Mouse (Mus musculus) small intestine, adult 2 months (tissue): ENCODE data around the gene Trpc1. TPM values are rescaled to one million over a fixed set of nuclear protein-coding genes. Genes with fewer than 3 reads are reported as not detected.

Experiments used
- H3K27ac ChIP-seq: fragments of 200-500 bp; 2 replicates; pipeline ENCODE4 v1.5.1; 2012; ENCODE audit warnings: low read depth, low read length, control low read depth, inconsistent platforms; ENCODE audit not compliant: insufficient read depth
- H3K27me3 ChIP-seq: fragments of 200-500 bp; 2 replicates; pipeline ENCODE4 v1.6.1; 2012; ENCODE audit warnings: mild to moderate bottlenecking, moderate library complexity, low read length, inconsistent platforms; ENCODE audit not compliant: control insufficient read depth, insufficient read depth
- H3K36me3 ChIP-seq: fragments of 200-500 bp; 2 replicates; pipeline ENCODE4 v1.6.1; 2012; ENCODE audit warnings: mild to moderate bottlenecking, low read length, control low read depth, inconsistent platforms; ENCODE audit not compliant: control insufficient read depth, insufficient read depth
- H3K4me1 ChIP-seq: fragments of 200-500 bp; 2 replicates; pipeline ENCODE4 v1.6.1; 2012; ENCODE audit warnings: low read length, inconsistent platforms, mixed read lengths; ENCODE audit not compliant: control insufficient read depth, insufficient read depth, insufficient read length
- H3K4me3 ChIP-seq: fragments of 200-500 bp; 2 replicates; pipeline ENCODE4 v1.5.1; 2012; ENCODE audit warnings: low read depth, mild to moderate bottlenecking, control low read depth, inconsistent platforms, low read length, moderate library complexity
- CTCF ChIP-seq: fragments of 200-500 bp; IDR thresholded peaks from 2 replicates; pipeline ENCODE4 v1.5.1; 2012; ENCODE audit warnings: low read depth, mild to moderate bottlenecking, control low read depth, inconsistent platforms, low read length, moderate library complexity, mixed read lengths; ENCODE audit not compliant: insufficient replicate concordance, insufficient read length; ENCODE audit errors: extremely low read depth
- POLR2A ChIP-seq: fragments of 200-500 bp; IDR thresholded peaks from 2 replicates; pipeline ENCODE4 v1.6.1; 2012; ENCODE audit warnings: low read depth, mild to moderate bottlenecking, control low read depth, inconsistent platforms, low read length, moderate library complexity
- WGBS: fragments of 180-500 bp; shearing (Covaris S2); methylation state at CpG from one replicate; pipeline ENCODE4 v1.1.7; 2018; 5-methylcytosine and 5-hydroxymethylcytosine counted together
- polyA plus RNA-seq: library from polyadenylated mRNA; depleted of rRNA; stranded (reverse); fragments of >200 nt; gene quantifications from 2 replicates; pipeline ENCODE4 v1.2.3, GENCODE M21; 2012

Trpc1 gene
- polyA plus RNA-seq, 1 experiment = 2.2 TPM

DNA sequence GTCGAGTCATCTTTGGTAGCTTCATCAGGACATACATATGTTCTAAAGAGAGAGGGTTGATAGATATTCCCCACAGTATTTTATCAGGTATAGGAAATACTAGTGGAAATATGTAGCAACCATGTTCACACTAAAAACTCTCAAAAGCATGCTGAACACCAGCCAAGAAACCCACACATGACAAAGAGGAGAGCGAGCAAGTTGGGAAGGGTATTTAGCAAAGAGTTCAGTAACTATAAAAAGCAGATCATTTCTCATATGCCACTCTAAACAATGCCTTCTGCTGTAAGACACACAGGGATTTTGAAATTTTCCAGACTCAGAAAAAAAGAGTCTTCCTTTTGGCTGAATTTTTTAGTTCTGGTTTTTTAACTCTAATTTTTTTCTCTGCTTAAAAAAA, 21.5 kb upstream of the Trpc1 start:
- H3K27ac ChIP-seq = no peak overlapping the region
- TF ChIP-seq CTCF (no peak), POLR2A (no peak)
- WGBS = 78% methylated on average over 2 of the region's 2 CpGs

DNA sequence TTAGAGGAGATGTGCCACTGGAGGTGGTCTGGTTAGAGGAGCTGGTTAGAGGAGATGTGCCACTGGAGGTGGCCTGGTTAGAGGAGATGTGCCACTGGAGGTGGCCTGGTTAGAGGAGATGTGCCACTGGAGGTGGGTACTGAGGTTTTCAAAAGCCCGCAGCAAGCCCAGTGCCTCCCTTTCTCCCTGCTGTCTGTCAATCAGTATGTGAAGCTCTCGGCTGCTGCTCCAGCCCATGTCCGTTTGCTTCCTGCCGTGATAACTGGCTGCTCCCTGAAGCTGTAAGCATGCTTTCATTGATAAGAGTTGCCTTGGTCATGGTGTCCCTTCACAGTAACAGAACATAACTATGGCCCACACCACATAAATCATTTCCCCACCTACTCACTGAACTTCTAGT, 13.0 kb upstream of the Trpc1 start:
- WGBS = 87% methylated on average over 4 of the region's 4 CpGs
- H3K4me3 ChIP-seq = no peak overlapping the region
- H3K27ac ChIP-seq = no peak overlapping the region
- no peak for TF ChIP-seq POLR2A
- H3K27me3 ChIP-seq = no peaks in the 10 kb centered on the region
- peaks cover 62% of the 10 kb centered on the region for H3K36me3 ChIP-seq
- no peaks in the 10 kb centered on the region for H3K4me1 ChIP-seq

More for the DNA sequence above, 21.5 kb upstream of the Trpc1 start:
- no peaks in the 10 kb centered on the region for H3K27me3 ChIP-seq
- H3K4me3 ChIP-seq = no peak overlapping the region
- H3K4me1 ChIP-seq = no peaks in the 10 kb centered on the region
- peaks cover 57% of the 10 kb centered on the region for H3K36me3 ChIP-seq

DNA sequence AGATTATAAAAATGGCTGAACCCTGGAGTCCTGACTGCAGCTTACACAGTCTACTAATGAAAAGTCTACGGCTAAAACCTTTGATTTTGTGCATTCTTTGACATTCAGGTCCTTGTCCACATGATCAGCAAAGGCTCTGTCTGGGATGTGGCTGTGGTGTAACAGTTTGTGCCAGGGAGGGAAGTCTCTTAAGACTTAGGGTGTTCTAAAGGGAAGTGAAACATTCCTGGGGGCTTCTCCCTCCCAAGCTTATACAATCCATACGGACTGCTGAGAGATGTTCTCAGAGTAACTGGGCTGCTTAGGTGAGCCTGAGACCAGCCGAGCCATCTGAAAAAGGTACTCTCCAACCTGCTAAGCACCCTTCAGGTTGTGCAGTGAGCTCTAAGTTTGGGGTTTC, 12.1 kb upstream of the Trpc1 start:
- peaks cover 57% of the 10 kb centered on the region for H3K36me3 ChIP-seq
- 95% methylated on average over 3 of the region's 3 CpGs for WGBS
- H3K27ac ChIP-seq = no peak overlapping the region
- no peaks in the 10 kb centered on the region for H3K27me3 ChIP-seq
- no peak overlapping the region for H3K4me3 ChIP-seq
- TF ChIP-seq POLR2A = no peak
- no peak for TF ChIP-seq CTCF
- H3K4me1 ChIP-seq = no peaks in the 10 kb centered on the region

DNA sequence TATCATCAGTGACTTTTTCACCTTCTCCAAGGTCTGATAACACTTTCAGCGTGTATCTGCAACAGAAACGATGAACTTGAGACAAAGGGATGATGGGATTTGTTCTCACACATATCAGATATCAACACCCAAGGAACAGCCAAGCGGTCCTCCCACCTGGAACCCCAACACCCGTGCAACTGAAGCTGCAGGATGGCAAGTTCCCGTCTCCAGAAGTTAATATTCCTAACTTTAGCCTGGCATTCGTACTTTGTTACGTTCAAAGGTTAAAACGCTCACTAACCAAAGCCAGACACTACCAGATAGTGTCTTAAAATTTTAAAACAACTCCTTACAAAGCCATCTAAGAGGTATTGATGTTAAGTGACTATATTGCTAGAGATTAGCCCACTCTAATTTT, 11.2 kb upstream of the Trpc1 start:
- Histone ChIP-seq H3K27ac (no peak overlapping the region), H3K36me3 (peaks cover 58% of the 10 kb centered on the region)

DNA sequence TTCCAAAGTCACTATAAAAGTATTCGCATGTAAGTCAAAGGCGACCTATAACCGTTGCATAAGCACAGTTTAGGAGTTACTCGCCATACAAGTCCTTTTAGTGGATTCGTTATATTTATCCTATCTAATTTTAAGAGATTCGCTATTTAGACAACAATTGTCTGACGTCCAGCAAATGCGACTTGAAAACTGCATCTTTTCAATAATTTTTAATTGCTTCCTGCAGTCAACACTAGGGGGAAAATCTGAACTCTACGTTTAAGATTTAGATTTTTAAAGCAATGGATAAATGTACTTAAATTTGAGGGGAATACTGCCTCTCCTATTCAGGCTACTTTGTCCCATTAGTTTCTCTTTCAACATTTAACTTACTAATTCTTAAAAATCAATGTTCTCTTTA, 571 bp upstream of the Trpc1 start:
- Histone ChIP-seq H3K4me1 (peaks cover 4% of the 10 kb centered on the region; the same call in 1 of the 2 replicates), H3K27ac (no peak overlapping the region), H3K4me3 (no peak overlapping the region), H3K27me3 (peaks cover 11% of the 10 kb centered on the region; the same call in 1 of the 2 replicates), H3K36me3 (peaks cover 17% of the 10 kb centered on the region)
- TF ChIP-seq CTCF = no peak
- no peak for TF ChIP-seq POLR2A
- 42% methylated on average over 9 of the region's 9 CpGs for WGBS

More for the DNA sequence above, 11.2 kb upstream of the Trpc1 start:
- no peak for TF ChIP-seq CTCF
- no peak for TF ChIP-seq POLR2A
- WGBS = 88% methylated on average over 8 of the region's 8 CpGs
- H3K4me1 ChIP-seq = no peaks in the 10 kb centered on the region
- no peaks in the 10 kb centered on the region for H3K27me3 ChIP-seq
- no peak overlapping the region for H3K4me3 ChIP-seq

DNA sequence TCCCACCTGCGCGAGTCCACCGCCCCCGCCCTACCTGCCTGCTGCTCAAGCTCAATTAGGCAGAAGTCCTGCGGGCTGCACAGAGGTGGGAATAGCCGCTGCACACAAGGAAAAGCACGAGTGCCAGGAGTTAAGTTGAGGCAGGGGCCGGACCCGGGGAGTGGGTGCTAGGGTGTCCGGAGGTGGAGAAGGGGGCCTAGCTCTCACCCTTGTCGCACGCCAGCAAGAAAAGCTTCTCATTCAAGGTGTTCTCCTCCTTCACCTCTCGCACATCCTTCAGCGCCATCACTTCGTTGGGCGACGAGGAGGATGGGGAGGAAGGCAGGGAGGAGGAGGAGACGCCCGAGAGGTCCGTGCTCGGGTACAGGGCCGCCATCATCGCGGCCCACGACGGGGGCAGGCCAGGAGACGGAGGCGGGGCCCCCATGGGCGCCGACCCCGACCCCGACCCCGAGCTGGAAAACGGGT, 680 bp downstream of the Trpc1 start:
- H3K27ac ChIP-seq = no peak overlapping the region
- TF ChIP-seq POLR2A (no peak), CTCF (no peak)
- H3K36me3 ChIP-seq = peaks cover 13% of the 10 kb centered on the region
- 4% methylated on average over 34 of the region's 34 CpGs for WGBS
- peaks cover 11% of the 10 kb centered on the region; the same call in 1 of the 2 replicates for H3K27me3 ChIP-seq
- H3K4me1 ChIP-seq = peaks cover 4% of the 10 kb centered on the region; the same call in 1 of the 2 replicates
- peak overlapping the region; percentile 80 for H3K4me3 ChIP-seq

DNA sequence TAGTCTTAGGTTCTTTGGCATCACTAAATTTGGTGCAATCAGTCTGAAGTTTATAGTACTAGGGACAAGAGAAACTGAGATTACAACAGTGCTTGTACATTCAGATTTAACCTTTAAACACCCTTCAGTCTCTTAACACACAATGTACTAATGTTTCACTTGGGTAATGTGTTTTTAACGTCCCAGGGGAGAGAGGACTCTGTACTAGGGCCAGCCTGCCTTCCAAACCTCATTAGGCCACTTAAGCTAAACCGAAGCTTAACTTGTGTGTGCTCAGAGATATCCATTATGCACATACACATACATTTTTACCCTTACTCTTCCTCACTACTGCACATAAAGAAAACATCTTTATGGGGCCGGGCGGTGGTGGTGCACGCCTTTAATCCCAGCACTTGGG, 2.9 kb downstream of the Trpc1 start:
- Histone ChIP-seq H3K4me3 (no peak overlapping the region), H3K27me3 (peaks cover 11% of the 10 kb centered on the region; the same call in 1 of the 2 replicates), H3K4me1 (peaks cover 4% of the 10 kb centered on the region; the same call in 1 of the 2 replicates), H3K36me3 (0 out of 2 replicates have a peak, but pooled peaks cover 2% of the 10 kb centered on the region), H3K27ac (no peak overlapping the region)
- 81% methylated on average over 5 of the region's 5 CpGs for WGBS
- TF ChIP-seq CTCF (no peak), POLR2A (no peak)
